Mouse (Mus musculus): ENCODE measurements around the gene Fam117b. TPM values are rescaled to one million over a fixed set of nuclear protein-coding genes. Genes with fewer than 3 reads are reported as not detected.

The Fam117b gene
- total RNA-seq, 4 experiments from 2014 or later, result 4.1 to 5.9 (median 5.1) TPM

GRCm38 (mm10) chr1:59967291-59967690, 54.5 kb downstream of the Fam117b start:
- DNase-seq (ENCODE audit: low spot score in 2 of 2), result no peak

DNA sequence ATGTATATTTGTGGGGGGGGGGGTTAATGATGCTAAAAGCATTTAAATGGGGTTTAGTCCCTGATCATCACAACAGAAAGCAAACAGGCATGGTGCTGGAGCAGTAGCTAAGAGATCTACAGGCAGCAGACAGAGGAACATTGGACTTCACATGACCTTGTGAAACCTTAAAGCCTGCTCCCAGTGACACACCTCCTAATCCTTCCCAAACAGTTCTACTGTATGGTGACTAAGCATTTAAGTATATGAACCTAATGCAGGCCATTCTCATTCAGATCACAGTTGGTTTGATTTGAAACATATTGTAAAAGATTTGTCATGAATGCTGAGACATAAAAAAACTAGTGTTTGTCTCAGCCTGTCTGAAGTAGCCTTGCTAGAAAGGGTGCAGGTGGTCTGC, 73.8 kb downstream of the Fam117b start:
- no peak for DNase-seq (ENCODE audit: low spot score in 2 of 2)

DNA sequence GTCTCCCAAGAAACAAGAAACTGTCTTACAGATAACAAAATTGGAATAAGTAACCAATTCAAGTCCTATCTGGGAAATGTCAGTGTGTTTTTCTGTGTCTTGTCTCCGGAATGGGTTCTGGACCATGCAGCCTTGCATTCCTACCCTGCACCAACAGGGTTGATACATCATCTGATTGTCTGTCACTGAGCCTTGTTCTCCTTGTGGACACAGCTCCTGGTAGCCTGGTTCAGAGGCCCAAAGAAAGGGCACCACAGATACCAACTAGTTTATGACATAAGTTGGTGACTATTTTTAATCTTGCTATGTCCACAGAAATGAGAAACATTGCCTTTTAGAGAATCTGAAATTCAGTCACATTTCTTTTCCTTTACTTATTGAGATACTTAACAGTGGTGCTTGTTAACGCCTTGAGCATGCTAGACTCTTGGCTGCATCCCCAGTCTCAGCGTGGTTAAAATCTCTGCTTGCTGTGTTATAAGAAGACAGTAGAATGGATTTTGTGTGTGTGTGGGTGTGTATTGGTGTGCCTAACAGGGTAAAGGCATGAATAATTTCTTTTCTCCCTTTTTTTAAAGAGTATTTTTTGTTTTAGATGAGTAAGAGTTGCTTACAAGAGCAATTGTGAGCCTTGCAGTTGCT, 74.7 kb downstream of the Fam117b start:
- DNase-seq (ENCODE audit: low spot score in 2 of 2), result no peak

DNA sequence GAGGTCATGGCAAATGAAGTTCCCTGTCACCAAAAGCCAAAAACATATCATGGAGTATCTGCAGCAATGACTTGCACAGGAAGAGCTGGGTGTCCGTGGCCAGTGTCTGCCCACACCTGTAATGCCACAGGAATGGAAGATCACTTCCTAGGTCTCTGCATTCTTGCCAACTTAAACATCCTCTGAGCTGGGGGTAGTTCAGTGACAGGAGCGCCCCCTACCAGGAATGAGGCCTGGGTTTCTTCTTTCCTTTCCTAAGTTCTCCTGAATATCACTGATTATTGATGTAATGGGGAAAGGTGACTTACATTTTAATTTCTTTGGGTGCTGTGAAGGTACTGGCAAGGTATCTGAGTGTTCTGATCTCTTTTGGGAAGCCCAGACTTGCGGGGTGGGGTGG, 82.8 kb downstream of the Fam117b start:
- no peak for DNase-seq (ENCODE audit: low spot score in 2 of 2)

GRCm38 (mm10) chr1:59997352-59997751, 84.5 kb downstream of the Fam117b start:
- no peak for DNase-seq (ENCODE audit: low spot score in 2 of 2)

DNA sequence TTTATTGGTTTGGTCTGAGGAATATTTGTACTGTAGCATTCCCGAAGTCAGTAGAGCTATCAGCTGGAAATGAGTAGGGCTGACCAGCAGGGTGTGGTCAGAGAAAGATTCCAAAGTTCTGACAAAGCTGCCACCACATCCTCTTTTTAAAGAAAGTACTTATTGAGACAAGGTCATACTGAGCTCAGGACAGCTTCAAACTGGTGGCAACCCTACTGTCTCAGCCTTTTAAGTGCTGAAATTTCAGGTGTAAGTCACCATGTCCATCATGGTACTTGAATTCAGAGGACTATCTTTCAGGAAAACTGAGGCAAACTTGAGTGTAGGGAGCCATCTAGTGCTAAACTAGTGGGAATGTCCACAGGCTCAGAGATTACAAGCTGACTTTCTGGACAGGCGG, 87.5 kb downstream of the Fam117b start:
- no peak for DNase-seq (ENCODE audit: low spot score in 2 of 2)

- no peak for DNase-seq (ENCODE audit: low spot score in 2 of 2)
Observed at GRCm38 (mm10) chr1:60007337-60007736, 94.5 kb downstream of the Fam117b start.

GRCm38 (mm10) chr1:60008743-60009142, 95.9 kb downstream of the Fam117b start:
- no peak for DNase-seq (ENCODE audit: low spot score in 2 of 2)

DNA sequence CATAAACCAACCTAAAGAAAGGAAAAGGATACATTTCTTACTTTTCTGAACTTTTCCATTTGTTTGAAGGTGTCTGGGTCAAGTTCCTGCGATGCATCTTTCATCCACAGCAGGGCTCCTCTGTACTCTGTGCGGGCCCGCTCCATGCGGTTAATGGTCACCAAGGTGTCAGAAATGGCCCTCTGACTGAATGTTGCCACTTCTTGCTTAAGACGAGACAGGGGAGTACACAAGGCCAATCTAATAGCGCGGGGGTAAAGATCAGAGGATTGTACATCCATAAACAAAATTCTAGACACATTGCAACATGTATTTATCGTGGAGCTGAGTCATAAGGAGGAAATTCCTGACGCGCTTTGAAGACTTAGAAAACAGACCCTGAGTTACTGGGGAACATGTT, 101.0 kb downstream of the Fam117b start:
- no peak for DNase-seq (ENCODE audit: low spot score in 2 of 2)

DNA sequence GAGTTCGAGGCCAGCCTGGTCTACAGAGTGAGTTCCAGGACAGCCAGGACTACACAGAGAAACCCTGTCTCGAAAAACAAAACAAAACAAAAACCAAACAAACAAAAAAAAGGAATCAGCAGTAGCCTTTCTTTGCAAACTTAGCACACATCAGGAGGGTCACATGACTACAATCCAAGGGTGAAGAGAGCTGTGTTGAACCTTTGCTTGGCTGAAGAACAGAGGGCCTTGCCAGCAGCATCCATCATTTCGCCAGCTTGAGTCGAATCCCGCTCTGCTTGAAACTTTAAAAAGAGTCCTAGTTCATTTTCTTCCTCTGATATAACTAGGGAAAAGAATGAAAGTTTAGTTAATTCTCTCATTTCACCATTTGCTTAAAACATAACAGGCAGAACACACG, 102.7 kb downstream of the Fam117b start:
- DNase-seq (ENCODE audit: low spot score in 2 of 2), result no peak

GRCm38 (mm10) chr1:60016136-60016611, 103.4 kb downstream of the Fam117b start:
- no peak for DNase-seq (ENCODE audit: low spot score in 2 of 2)

DNA sequence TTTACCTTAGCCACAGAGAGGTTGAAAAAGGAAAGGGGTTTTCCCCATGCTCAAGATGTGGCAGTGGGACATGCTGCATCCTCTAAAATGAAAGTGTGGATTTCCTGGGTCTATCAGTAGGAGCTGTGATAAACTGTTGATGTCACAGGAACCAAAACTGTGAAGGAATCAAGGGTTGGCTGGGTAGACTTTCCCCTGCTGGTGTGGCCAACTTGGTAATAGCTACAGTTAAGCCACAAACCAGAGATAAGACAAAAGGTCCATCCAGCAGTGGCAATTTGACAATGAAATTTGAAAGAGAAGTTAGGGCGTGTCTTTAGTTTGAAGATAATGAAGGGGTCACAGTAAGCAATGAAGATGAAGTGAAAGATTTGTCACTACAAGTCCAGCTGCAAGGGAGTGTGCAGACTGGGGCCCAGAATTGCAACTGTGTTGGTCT, 104.2 kb downstream of the Fam117b start:
- no peak for DNase-seq (ENCODE audit: low spot score in 2 of 2)

Other genes with a start within 250 kb of the Fam117b start
- gene Sumo1, start 242.2 kb upstream of the Fam117b start, total RNA-seq (2022), result 10 to 100 TPM; 59.4 to 67.8 (median 61.6) TPM
- 10 to 100 TPM; 16.4 to 25.0 (median 23.7) TPM for gene Nop58, start 228.0 kb upstream of the Fam117b start, total RNA-seq (2022)
- 10 to 100 TPM; 50.0 to 63.1 (median 52.3) TPM for gene Bmpr2, start 149.6 kb upstream of the Fam117b start, total RNA-seq (2022)
- gene Ica1l, start 130.2 kb downstream of the Fam117b start, total RNA-seq (2022), result under 1 TPM; 0.17 to 0.46 (median 0.36) TPM
- gene Carf, start 185.2 kb downstream of the Fam117b start, total RNA-seq (2022), result 1 to 10 TPM; 5.3 to 8.2 (median 6.5) TPM
- 10 to 100 TPM; 11.7 to 14.7 (median 13.3) TPM for gene Wdr12, start 185.6 kb downstream of the Fam117b start, total RNA-seq (2022)

All from gastrocnemius, adult 8-10 months (tissue).